Mouse (Mus musculus) heart, adult 2 months (tissue): Measurements from ENCODE around the gene Tapbp. TPM values are rescaled to one million over a fixed set of nuclear protein-coding genes. Genes with fewer than 3 reads are reported as not detected.
A peak's percentile ranks its signal among the peaks of the same experiment; 100 is the strongest.

Source experiments
- DNase-seq, 2 experiments: peaks; one replicate each; pipeline ENCODE4 v3.0.0; 2021
- H3K27ac ChIP-seq: fragments of 200-600 bp; 2 replicates; pipeline ENCODE4 v1.8.1; 2022
- H3K27me3 ChIP-seq: fragments of 200-500 bp; 2 replicates; pipeline ENCODE4 v1.6.1; 2012; ENCODE audit warnings: mild to moderate bottlenecking, low read length, inconsistent platforms, mixed read lengths; ENCODE audit not compliant: control insufficient read depth, insufficient read depth
- H3K36me3 ChIP-seq: fragments of 200-500 bp; 2 replicates; pipeline ENCODE4 v1.6.1; 2012; ENCODE audit warnings: low read length, inconsistent platforms; ENCODE audit not compliant: control insufficient read depth, insufficient read depth
- H3K4me1 ChIP-seq: fragments of 200-500 bp; 2 replicates; pipeline ENCODE4 v1.6.1; 2011; ENCODE audit warnings: low read length; ENCODE audit not compliant: control insufficient read depth, insufficient read depth
- H3K4me3 ChIP-seq: fragments of 200-600 bp; 2 replicates; pipeline ENCODE4 v1.8.1; 2022
- H3K79me2 ChIP-seq: fragments of 200-500 bp; replicated peaks from 2 replicates; pipeline ENCODE4 v1.6.1; 2012; ENCODE audit warnings: mild to moderate bottlenecking, inconsistent platforms, low read length, moderate library complexity, mixed read lengths; ENCODE audit not compliant: control insufficient read depth, insufficient read depth
- H3K9ac ChIP-seq: fragments of 200-500 bp; 2 replicates; pipeline ENCODE4 v1.6.1; 2012; ENCODE audit warnings: low read depth, mild to moderate bottlenecking, control low read depth, inconsistent platforms, low read length, mixed read lengths
- CTCF ChIP-seq: fragments of 200-600 bp; IDR thresholded peaks from 2 replicates; pipeline ENCODE4 v1.8.1; 2022; ENCODE audit warnings: antibody characterized with exemption, mild to moderate bottlenecking, moderate library complexity
- EP300 ChIP-seq: fragments of 200-500 bp; IDR thresholded peaks from 2 replicates; pipeline ENCODE4 v1.6.1; 2011; ENCODE audit warnings: low read depth, low read length, control low read depth; ENCODE audit not compliant: insufficient read depth
- POLR2A ChIP-seq: fragments of 200-500 bp; IDR thresholded peaks from 2 replicates; pipeline ENCODE4 v1.6.1; 2011; ENCODE audit warnings: mild to moderate bottlenecking, low read depth, low read length, control low read depth; ENCODE audit not compliant: insufficient read depth
- WGBS: fragments of 180-500 bp; shearing (Covaris S2); methylation state at CpG from one replicate; pipeline ENCODE4 v1.1.7; 2018; 5-methylcytosine and 5-hydroxymethylcytosine counted together
- intact Hi-C: fragments of 180-260 bp; cut with DNase I; formaldehyde crosslinking; loops from one replicate; pipeline ENCODE4 v1.15.1; 2025
- microRNA-seq, 2 experiments: library from miRNA; unstranded; fragments of <30 nt; microRNA quantifications; one replicate each; pipeline ENCODE4 v1.2.0; 2021
- polyA plus RNA-seq: library from polyadenylated mRNA; depleted of rRNA; stranded (reverse); fragments of >200 nt; gene quantifications from 2 replicates; pipeline ENCODE4 v1.2.3, GENCODE M21; 2012; rRNA removed
- total RNA-seq, 2 experiments: library from RNA; stranded (reverse); gene quantifications; 2 replicates each; pipeline ENCODE4 v1.2.3; 2021

The Tapbp gene
- total and polyA plus RNA-seq, 3 experiments, result 75.7 to 124 (median 98.9) TPM

DNA sequence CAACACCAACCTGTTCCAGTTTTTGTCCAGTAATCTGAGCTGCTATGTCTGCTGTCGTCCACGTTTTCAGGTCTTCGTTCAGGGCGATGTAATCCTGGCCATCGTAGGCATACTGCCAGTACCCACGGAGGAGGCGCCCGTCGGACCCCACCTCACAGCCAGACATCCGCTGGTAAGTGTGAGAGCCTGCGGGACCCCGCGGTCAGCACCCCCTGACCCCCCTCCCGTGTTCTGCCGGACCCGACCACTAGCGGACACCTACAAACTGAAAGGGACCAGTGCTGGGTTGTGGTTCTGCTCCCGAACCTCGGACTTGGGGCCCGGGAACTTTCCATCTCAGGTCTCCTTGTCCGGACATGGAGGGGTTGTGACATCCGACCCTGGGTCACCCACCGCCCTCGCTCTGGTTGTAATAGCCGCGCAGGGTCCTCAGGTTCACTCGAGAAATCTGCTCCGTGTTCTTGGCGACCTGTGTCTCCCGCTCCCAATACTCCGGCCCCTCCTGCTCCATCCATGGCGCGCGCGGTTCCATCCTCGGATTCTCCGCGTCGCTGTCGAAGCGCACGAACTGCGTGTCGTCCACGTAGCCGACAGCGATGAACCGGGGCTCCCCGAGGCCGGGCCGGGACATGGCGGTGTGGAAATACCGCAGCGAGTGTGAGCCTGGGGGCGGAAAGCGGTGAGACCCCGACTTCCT, 62.3 kb downstream of the Tapbp start:
- WGBS, result 2% methylated on average over 57 of the region's 57 CpGs
- DNase-seq, result no peak
- peak overlapping the region; percentile 66 for H3K4me3 ChIP-seq
- peaks cover 18% of the 10 kb centered on the region for H3K4me1 ChIP-seq
- peak overlapping the region; percentile 82 for H3K9ac ChIP-seq
- TF ChIP-seq POLR2A (no peak), CTCF (no peak), EP300 (no peak)
- intact Hi-C loops, result no loop called here
- no peaks in the 10 kb centered on the region for H3K36me3 ChIP-seq
- peak overlapping the region; percentile 81 for H3K27ac ChIP-seq
- no peaks in the 10 kb centered on the region for H3K27me3 ChIP-seq
- H3K79me2 ChIP-seq, result no peaks in the 10 kb centered on the region

DNA sequence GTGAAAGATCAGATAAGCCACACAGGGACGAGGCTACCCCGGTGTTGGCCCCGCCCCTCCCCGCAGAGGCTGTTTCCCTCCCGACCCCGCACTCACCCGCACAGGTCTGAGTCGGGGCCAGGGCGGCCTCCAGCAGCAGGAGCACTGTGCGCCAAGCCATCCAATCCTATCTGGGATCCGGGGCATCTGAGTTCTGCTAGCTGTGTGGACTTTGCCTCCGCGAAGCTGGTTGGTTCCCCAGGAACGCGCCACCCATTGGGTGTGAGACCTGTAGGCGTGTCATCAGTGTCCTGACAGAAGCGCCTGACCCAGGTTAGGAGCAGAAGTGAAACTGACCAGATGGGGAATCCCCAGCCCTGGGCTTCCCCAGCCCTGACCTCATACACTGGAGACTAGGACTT, 62.9 kb downstream of the Tapbp start:
- H3K27me3 ChIP-seq, result no peaks in the 10 kb centered on the region
- H3K4me1 ChIP-seq, result peaks cover 18% of the 10 kb centered on the region
- H3K4me3 ChIP-seq, result peak overlapping the region; percentile 66
- WGBS, result under 1% methylated on average over 17 of the region's 17 CpGs
- no peaks in the 10 kb centered on the region for H3K79me2 ChIP-seq
- no peaks in the 10 kb centered on the region for H3K36me3 ChIP-seq
- no peak for TF ChIP-seq CTCF
- peak; percentile 91 for TF ChIP-seq POLR2A
- peak; percentile 57; the same call in 1 of the 2 replicates for TF ChIP-seq EP300
- DNase-seq, result peak; percentile 84 to 91
- peak overlapping the region; percentile 82 for H3K9ac ChIP-seq
- peak overlapping the region; percentile 81 for H3K27ac ChIP-seq
- intact Hi-C loops, result no loop called here

Small RNA genes lying within 50 kb of the gene (microRNA-seq; reads per million reads assigned to microRNA genes)
- gene Gm27740, result 0 reads per million in 2 experiments

Other genes with a start within 250 kb of the Tapbp start
- gene Hnrnpm, start 229.0 kb upstream of the Tapbp start, total RNA-seq, result 10 to 100 TPM; 87.9 to 89.9 TPM
- gene Hnrnpm, start 229.0 kb upstream of the Tapbp start, polyA plus RNA-seq, result 36.2 and 51.2 TPM in 2 replicates
- gene March2, start 197.2 kb upstream of the Tapbp start, total RNA-seq, result 100 to 1,000 TPM; 136 to 182 TPM
- 146 and 147 TPM in 2 replicates for gene March2, start 197.2 kb upstream of the Tapbp start, polyA plus RNA-seq
- gene Rab11b, start 155.4 kb upstream of the Tapbp start, total RNA-seq, result 100 to 1,000 TPM; 238 to 272 TPM
- gene Rab11b, start 155.4 kb upstream of the Tapbp start, polyA plus RNA-seq, result 388 and 477 TPM in 2 replicates
- gene Angptl4, start 134.1 kb upstream of the Tapbp start, total RNA-seq, result 1 to 10 TPM; 4.7 to 7.2 TPM
- 13.2 and 18.9 TPM in 2 replicates for gene Angptl4, start 134.1 kb upstream of the Tapbp start, polyA plus RNA-seq
- 10 to 100 TPM; 54.6 to 61.0 TPM for gene Kank3, start 105.4 kb upstream of the Tapbp start, total RNA-seq
- 139 and 168 TPM in 2 replicates for gene Kank3, start 105.4 kb upstream of the Tapbp start, polyA plus RNA-seq
- gene Rps28, start 91.3 kb upstream of the Tapbp start, total RNA-seq, result 100 to 1,000 TPM; 683 to 757 TPM
- gene Rps28, start 91.3 kb upstream of the Tapbp start, polyA plus RNA-seq, result 329 and 480 TPM in 2 replicates
- gene Ndufa7, start 91.3 kb upstream of the Tapbp start, total RNA-seq, result 100 to 1,000 TPM; 609 to 707 TPM
- 755 and 759 TPM in 2 replicates for gene Ndufa7, start 91.3 kb upstream of the Tapbp start, polyA plus RNA-seq
- gene Cd320, start 72.8 kb upstream of the Tapbp start, total RNA-seq, result 10 to 100 TPM; 27.8 to 34.3 TPM
- gene Cd320, start 72.8 kb upstream of the Tapbp start, polyA plus RNA-seq, result 36.1 and 46.9 TPM in 2 replicates
- not detected for gene Gm7029, start 42.1 kb upstream of the Tapbp start, total RNA-seq
- gene Gm7029, start 42.1 kb upstream of the Tapbp start, polyA plus RNA-seq, result not detected in 2 replicates
- gene Kifc1, start 25.2 kb upstream of the Tapbp start, total RNA-seq, result under 1 TPM; 0.57 to 0.66 TPM
- 0.59 and 0.94 TPM in 2 replicates for gene Kifc1, start 25.2 kb upstream of the Tapbp start, polyA plus RNA-seq
- gene Platr17, start 10.8 kb upstream of the Tapbp start, total RNA-seq, result not detected
- not detected in 2 replicates for gene Platr17, start 10.8 kb upstream of the Tapbp start, polyA plus RNA-seq
- gene Daxx, start 6.5 kb upstream of the Tapbp start, total RNA-seq, result 10 to 100 TPM; 11.5 to 16.4 TPM
- gene Daxx, start 6.5 kb upstream of the Tapbp start, polyA plus RNA-seq, result 18.5 and 20.5 TPM in 2 replicates
- gene Zbtb22, start within 50 bp of the Tapbp start, total RNA-seq, result 10 to 100 TPM; 13.7 to 18.8 TPM
- gene Zbtb22, start within 50 bp of the Tapbp start, polyA plus RNA-seq, result 24.6 and 26.8 TPM in 2 replicates
- gene Rgl2, start 13.6 kb downstream of the Tapbp start, total RNA-seq, result 10 to 100 TPM; 33.2 to 36.0 TPM
- gene Rgl2, start 13.6 kb downstream of the Tapbp start, polyA plus RNA-seq, result 89.1 and 101 TPM in 2 replicates
- 10 to 100 TPM; 77.7 to 81.0 TPM for gene Pfdn6, start 24.4 kb downstream of the Tapbp start, total RNA-seq
- gene Pfdn6, start 24.4 kb downstream of the Tapbp start, polyA plus RNA-seq, result 28.0 and 29.6 TPM in 2 replicates
- 10 to 100 TPM in 1 of 2 experiments, 1 to 10 TPM in 1; 8.8 to 10.0 TPM for gene Wdr46, start 24.8 kb downstream of the Tapbp start, total RNA-seq
- 8.7 and 9.1 TPM in 2 replicates for gene Wdr46, start 24.8 kb downstream of the Tapbp start, polyA plus RNA-seq
- gene B3galt4, start 35.6 kb downstream of the Tapbp start, total RNA-seq, result 1 to 10 TPM; 1.8 to 1.9 TPM
- gene B3galt4, start 35.6 kb downstream of the Tapbp start, polyA plus RNA-seq, result 2.4 and 3.4 TPM in 2 replicates
- 10 to 100 TPM; 38.1 to 39.1 TPM for gene Vps52, start 39.9 kb downstream of the Tapbp start, total RNA-seq
- 47.8 and 56.4 TPM in 2 replicates for gene Vps52, start 39.9 kb downstream of the Tapbp start, polyA plus RNA-seq
- 100 to 1,000 TPM; 364 to 420 TPM for gene Rps18, start 40.1 kb downstream of the Tapbp start, total RNA-seq
- 180 and 194 TPM in 2 replicates for gene Rps18, start 40.1 kb downstream of the Tapbp start, polyA plus RNA-seq
- gene H2-K1, start 84.4 kb downstream of the Tapbp start, total RNA-seq, result 100 to 1,000 TPM; 103 to 117 TPM
- gene H2-K1, start 84.4 kb downstream of the Tapbp start, polyA plus RNA-seq, result 655 and 1,075 TPM in 2 replicates
- gene Ring1, start 108.8 kb downstream of the Tapbp start, total RNA-seq, result 10 to 100 TPM; 13.0 to 13.1 TPM
- 18.6 and 20.8 TPM in 2 replicates for gene Ring1, start 108.8 kb downstream of the Tapbp start, polyA plus RNA-seq
- gene H2-Ke6, start 112.2 kb downstream of the Tapbp start, total RNA-seq, result 100 to 1,000 TPM; 112 to 138 TPM
- 87.0 and 91.6 TPM in 2 replicates for gene H2-Ke6, start 112.2 kb downstream of the Tapbp start, polyA plus RNA-seq
- 10 to 100 TPM; 76.0 to 79.8 TPM for gene Slc39a7, start 115.8 kb downstream of the Tapbp start, total RNA-seq
- gene Slc39a7, start 115.8 kb downstream of the Tapbp start, polyA plus RNA-seq, result 64.0 and 72.5 TPM in 2 replicates
- gene Rxrb, start 115.9 kb downstream of the Tapbp start, total RNA-seq, result 10 to 100 TPM; 39.1 to 42.4 TPM
- gene Rxrb, start 115.9 kb downstream of the Tapbp start, polyA plus RNA-seq, result 38.8 and 41.3 TPM in 2 replicates
- 1 to 10 TPM in 1 of 2 experiments, under 1 TPM in 1; 0.89 to 1.8 TPM for gene Col11a2, start 123.5 kb downstream of the Tapbp start, total RNA-seq
- 0.98 and 1.7 TPM in 2 replicates for gene Col11a2, start 123.5 kb downstream of the Tapbp start, polyA plus RNA-seq
- under 1 TPM; 0.20 to 0.29 TPM for gene H2-Oa, start 176.4 kb downstream of the Tapbp start, total RNA-seq
- gene H2-Oa, start 176.4 kb downstream of the Tapbp start, polyA plus RNA-seq, result 0.79 and 3.2 TPM in 2 replicates
- 1 to 10 TPM; 4.0 to 7.5 TPM for gene H2-DMa, start 203.6 kb downstream of the Tapbp start, total RNA-seq
- 12.2 and 21.3 TPM in 2 replicates for gene H2-DMa, start 203.6 kb downstream of the Tapbp start, polyA plus RNA-seq
- gene Brd2, start 206.7 kb downstream of the Tapbp start, total RNA-seq, result 10 to 100 TPM; 67.6 to 71.1 TPM
- gene Brd2, start 206.7 kb downstream of the Tapbp start, polyA plus RNA-seq, result 78.9 and 118 TPM in 2 replicates
- 1 to 10 TPM; 2.1 to 2.3 TPM for gene H2-DMb2, start 227.4 kb downstream of the Tapbp start, total RNA-seq
- gene H2-DMb2, start 227.4 kb downstream of the Tapbp start, polyA plus RNA-seq, result 2.3 and 7.6 TPM in 2 replicates
- 1 to 10 TPM; 1.6 to 2.2 TPM for gene H2-DMb1, start 237.2 kb downstream of the Tapbp start, total RNA-seq
- gene H2-DMb1, start 237.2 kb downstream of the Tapbp start, polyA plus RNA-seq, result 8.9 and 19.1 TPM in 2 replicates